Mouse (Mus musculus) limb, embryonic 14.5 days (tissue): ENCODE results near the gene Chaf1b. TPM values are rescaled to one million over a fixed set of nuclear protein-coding genes. Genes with fewer than 3 reads are reported as not detected.

Experiments
- ATAC-seq: fragments of 200-750 bp; cut with Nextera tagmentation; 2 replicates; pipeline ENCODE4 v1.8.0; 2017; ENCODE audit warnings: low read depth, moderate number of reproducible peaks, moderate TSS enrichment; ENCODE audit not compliant: low FRiP score
- DNase-seq: peaks from one replicate; pipeline ENCODE4 v3.0.0-alpha.2; 2015; ENCODE audit warnings: low spot score
- H3K27ac ChIP-seq: fragments of 300-500 bp; sonication (generic); replicated peaks from 2 replicates; pipeline ENCODE4 v1.5.1; 2014; ENCODE audit warnings: low read depth, mild to moderate bottlenecking, low read length, moderate library complexity, mixed read lengths
- H3K27me3 ChIP-seq: fragments of 300-500 bp; sonication (generic); 2 replicates; pipeline ENCODE4 v1.6.1; 2014; ENCODE audit warnings: low read length, mixed read lengths; ENCODE audit not compliant: control insufficient read depth, insufficient read depth
- H3K36me3 ChIP-seq: fragments of 300-500 bp; sonication (generic); 2 replicates; pipeline ENCODE4 v1.6.1; 2014; ENCODE audit warnings: mild to moderate bottlenecking, low read length, moderate library complexity, mixed read lengths; ENCODE audit not compliant: control insufficient read depth, insufficient read depth
- H3K4me1 ChIP-seq: fragments of 300-500 bp; sonication (generic); 2 replicates; pipeline ENCODE4 v1.6.1; 2014; ENCODE audit warnings: antibody characterized with exemption, low read length, mixed read lengths; ENCODE audit not compliant: control insufficient read depth, insufficient read depth
- H3K4me2 ChIP-seq: fragments of 300-500 bp; sonication (generic); replicated peaks from 2 replicates; pipeline ENCODE4 v1.6.1; 2014; ENCODE audit warnings: low read depth, mild to moderate bottlenecking, low read length, moderate library complexity; ENCODE audit not compliant: severe bottlenecking
- H3K4me3 ChIP-seq: fragments of 300-500 bp; sonication (generic); replicated peaks from 2 replicates; pipeline ENCODE4 v1.5.1; 2014; ENCODE audit warnings: low read length
- H3K9ac ChIP-seq: fragments of 300-500 bp; sonication (generic); 2 replicates; pipeline ENCODE4 v1.6.1; 2014; ENCODE audit warnings: mild to moderate bottlenecking, low read depth, low read length, moderate library complexity; ENCODE audit not compliant: severe bottlenecking
- H3K9me3 ChIP-seq: fragments of 300-500 bp; sonication (generic); 2 replicates; pipeline ENCODE4 v1.6.1; 2016; ENCODE audit warnings: low read length; ENCODE audit not compliant: control insufficient read depth
- POLR2A ChIP-seq: fragments of 200-500 bp; IDR thresholded peaks from 2 replicates; pipeline ENCODE4 v1.8.0; 2012; ENCODE audit warnings: inconsistent platforms, mild to moderate bottlenecking, moderate library complexity, borderline replicate concordance; ENCODE audit not compliant: insufficient read depth, insufficient read length; ENCODE audit errors: extremely low read depth
- WGBS: fragments of 180-500 bp; shearing (Covaris S2); extraction: QIAGEN DNeasy Blood & Tissue Kit; methylation state at CpG from one replicate; pipeline ENCODE4 v1.1.7; 2014; 5-methylcytosine and 5-hydroxymethylcytosine counted together
- polyA plus RNA-seq, 2 experiments: library from polyadenylated mRNA; depleted of rRNA in 1 of 2; stranded (reverse) in 1 of 2; unstranded in 1 of 2; fragments of >200 nt; fragmentation: Nextera tagmentation in 1 of 2; extraction: Ambion mirVana in 1 of 2; gene quantifications; 2 replicates each; pipeline versions ENCODE4 v1.2.1 to v1.2.3; 2012 to 2014

The Chaf1b gene
- polyA plus RNA-seq, 2 experiments: 43.2 to 66.3 TPM

DNA sequence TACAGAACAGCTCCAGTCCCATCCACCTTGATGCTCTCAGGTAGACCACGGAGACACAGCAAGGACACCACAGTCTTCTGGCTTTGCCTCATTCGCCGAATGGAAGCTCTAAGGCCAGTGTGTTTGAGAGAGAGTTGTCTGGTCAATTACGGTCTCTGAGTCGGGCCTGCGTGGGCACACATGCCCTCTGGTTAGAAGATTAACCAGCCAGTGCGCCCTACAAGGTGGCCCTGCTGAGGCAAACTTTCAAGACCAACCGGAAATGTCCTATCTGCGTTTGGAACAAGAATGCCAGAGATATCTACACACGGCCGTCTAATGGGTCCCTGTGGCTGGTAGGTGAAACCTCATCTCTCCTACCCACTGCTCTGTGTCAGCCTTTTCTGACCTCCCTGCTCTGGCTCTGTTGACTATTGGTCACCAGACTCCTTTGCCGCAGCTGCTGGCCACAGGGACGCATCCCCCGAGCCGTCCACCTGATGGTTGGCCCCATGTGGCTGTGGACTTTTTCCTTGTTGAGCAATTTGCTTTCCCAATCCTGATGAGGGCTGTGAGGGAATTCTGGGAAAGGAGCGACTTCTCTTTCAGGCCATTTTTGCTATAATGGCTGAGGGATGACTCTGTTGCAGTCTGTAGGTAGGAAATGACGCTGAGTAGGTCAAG is 45.8 kb downstream of the Chaf1b start:
- no peak for TF ChIP-seq POLR2A
- Histone ChIP-seq H3K9ac (no peak overlapping the region), H3K9me3 (no peaks in the 10 kb centered on the region), H3K36me3 (no peaks in the 10 kb centered on the region), H3K27me3 (peaks cover 6% of the 10 kb centered on the region), H3K4me1 (peaks cover 6% of the 10 kb centered on the region; the same call in 1 of the 2 replicates), H3K4me2 (no peak overlapping the region), H3K4me3 (no peak overlapping the region), H3K27ac (no peak overlapping the region)
- ATAC-seq (no peak), DNase-seq (no peak)
- WGBS: 92% methylated on average over 17 of the region's 17 CpGs

DNA sequence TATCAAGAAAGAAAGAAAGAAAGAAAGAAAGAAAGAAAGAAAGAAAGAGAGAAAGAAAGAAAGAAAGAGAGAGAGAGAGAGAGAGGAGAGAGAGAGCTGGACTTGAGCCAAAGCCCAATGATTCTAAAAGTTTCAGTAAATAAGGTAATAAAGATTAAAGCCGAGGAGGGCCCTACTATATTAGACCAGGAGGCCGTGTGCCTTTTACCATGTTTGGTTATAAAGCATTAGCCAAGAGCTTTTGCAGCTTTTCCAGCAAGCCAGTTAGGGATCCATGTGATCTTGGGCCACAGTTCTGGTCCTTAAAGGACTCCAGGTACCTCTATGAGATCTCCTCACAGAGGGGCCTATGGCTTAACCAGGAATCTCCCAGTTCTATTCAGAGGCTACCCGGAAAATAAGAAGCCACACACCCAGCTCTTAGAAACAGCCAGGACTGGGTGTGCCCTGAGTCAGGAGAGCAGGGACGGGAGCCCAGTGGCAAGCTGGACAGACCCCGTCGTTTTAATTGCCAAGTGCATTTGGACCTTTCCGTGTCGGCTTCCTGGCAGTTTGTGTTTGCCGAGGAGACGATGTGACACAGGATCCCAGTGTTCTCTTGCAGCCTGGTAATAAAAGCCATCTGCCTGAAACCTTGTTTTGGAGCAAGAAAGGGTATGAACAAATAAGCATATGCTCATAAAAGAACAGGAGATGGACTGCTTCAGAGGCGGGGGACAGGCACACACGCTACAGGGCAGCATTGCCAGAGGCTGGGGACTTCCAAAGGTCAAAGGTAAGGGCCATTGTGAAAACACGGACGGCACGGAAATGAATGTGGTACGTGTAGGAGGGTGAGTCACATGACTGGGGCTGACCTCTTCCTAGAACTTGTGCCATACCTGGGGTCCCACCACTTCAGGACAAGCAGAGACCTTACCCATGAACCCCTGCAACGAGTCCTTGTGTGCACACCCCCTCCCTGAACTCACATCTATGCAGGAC is 48.8 kb downstream of the Chaf1b start:
- peaks cover 13% of the 10 kb centered on the region for H3K27me3 ChIP-seq
- no peaks in the 10 kb centered on the region for H3K9me3 ChIP-seq
- no peak overlapping the region for H3K9ac ChIP-seq
- H3K36me3 ChIP-seq: no peaks in the 10 kb centered on the region
- H3K27ac ChIP-seq: no peak overlapping the region
- no peak for TF ChIP-seq POLR2A
- no peak overlapping the region for H3K4me2 ChIP-seq
- H3K4me3 ChIP-seq: no peak overlapping the region
- peaks cover 8% of the 10 kb centered on the region; the same call in 1 of the 2 replicates for H3K4me1 ChIP-seq
- WGBS: 13% methylated on average over 17 of the region's 17 CpGs
- ATAC-seq (no peak), DNase-seq (no peak)

DNA sequence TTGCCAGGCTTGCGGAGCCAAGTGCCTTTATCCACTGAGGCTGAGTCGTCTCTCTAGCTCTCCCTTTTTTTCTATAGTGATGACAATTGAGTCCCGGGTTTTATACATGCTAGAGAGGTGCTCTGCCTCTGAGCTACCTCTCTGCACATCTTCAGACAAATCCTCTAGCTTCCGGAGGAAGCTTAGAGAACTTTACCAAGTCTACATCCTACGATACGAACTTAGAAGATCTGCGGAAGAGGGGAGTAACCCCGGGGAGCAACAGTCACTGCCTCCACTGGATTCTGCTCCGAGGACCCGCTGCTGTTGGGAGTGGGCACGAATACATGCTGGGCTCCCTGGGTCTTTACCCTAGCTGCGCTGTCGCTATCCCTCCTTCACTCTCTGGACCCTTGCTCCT is 50.9 kb downstream of the Chaf1b start:
- 24% methylated on average over 13 of the region's 13 CpGs for WGBS
- DNase-seq: no peak
- TF ChIP-seq POLR2A: no peak
- Histone ChIP-seq H3K27me3 (peaks cover 13% of the 10 kb centered on the region), H3K4me3 (no peak overlapping the region), H3K27ac (no peak overlapping the region), H3K9ac (no peak overlapping the region), H3K4me1 (peaks cover 10% of the 10 kb centered on the region; the same call in 1 of the 2 replicates), H3K36me3 (no peaks in the 10 kb centered on the region), H3K4me2 (no peak overlapping the region), H3K9me3 (no peaks in the 10 kb centered on the region)
- no peak for ATAC-seq

- WGBS: 19% methylated on average over 7 of the region's 7 CpGs
- H3K4me1 ChIP-seq: peaks cover 13% of the 10 kb centered on the region; the same call in 1 of the 2 replicates
These were observed 51.3 kb downstream of the Chaf1b start for GRCm38 (mm10) chr16:93935009-93935408.

GRCm38 (mm10) chr16:93938400-93938846 is 54.7 kb downstream of the Chaf1b start:
- H3K27ac ChIP-seq: no peak overlapping the region
- H3K9me3 ChIP-seq: no peaks in the 10 kb centered on the region
- WGBS: 10% methylated on average over 16 of the region's 16 CpGs
- no peak for TF ChIP-seq POLR2A
- no peaks in the 10 kb centered on the region for H3K36me3 ChIP-seq
- peak overlapping the region; percentile 22 for H3K4me3 ChIP-seq
- peaks cover 11% of the 10 kb centered on the region; the same call in 1 of the 2 replicates for H3K4me1 ChIP-seq
- H3K9ac ChIP-seq: no peak overlapping the region; the same call in 1 of the 2 replicates
- H3K4me2 ChIP-seq: peak overlapping the region; percentile 38
- peak; percentile 83 for DNase-seq
- peaks cover 13% of the 10 kb centered on the region for H3K27me3 ChIP-seq
- ATAC-seq: no peak

More at GRCm38 (mm10) chr16:93935009-93935408, 51.3 kb downstream of the Chaf1b start:
- Histone ChIP-seq H3K4me2 (no peak overlapping the region), H3K9me3 (no peaks in the 10 kb centered on the region), H3K27me3 (peaks cover 13% of the 10 kb centered on the region), H3K27ac (no peak overlapping the region), H3K4me3 (no peak overlapping the region), H3K36me3 (no peaks in the 10 kb centered on the region), H3K9ac (no peak overlapping the region)
- no peak for TF ChIP-seq POLR2A
- DNase-seq: no peak
- ATAC-seq: no peak
